In genomic region chr3:105769380-105769779, GRCm38 (mm10) we compare ENCODE assay signal across 19 mouse cellular contexts.
"Had no signal": no experiment of that assay in that cellular context is flagged by ENCODE, and none has a peak within 500 bp of the region (broad histone marks: within the 10 kb centered on the region; RNA-seq: fewer than 3 reads in every experiment).

No protein-coding gene starts in this region.

- H3K4me3 ChIP-seq: midbrain, embryonic 10.5 days; midbrain, embryonic 12.5 days; myocyte; neural tube, embryonic 13.5 days; neural tube, embryonic 15.5 days had no signal

- H3K27ac ChIP-seq: midbrain, embryonic 10.5 days; midbrain, embryonic 12.5 days; neural tube, embryonic 13.5 days; neural tube, embryonic 15.5 days had no signal

- ATAC-seq: midbrain, embryonic 16.5 days had no signal

- H3K4me1 ChIP-seq: midbrain, embryonic 10.5 days; midbrain, embryonic 12.5 days; neural tube, embryonic 15.5 days had no signal

- H3K9me3 ChIP-seq: midbrain, embryonic 10.5 days; midbrain, embryonic 12.5 days; neural tube, embryonic 13.5 days; neural tube, embryonic 15.5 days had no signal

- H3K27me3 ChIP-seq: midbrain, embryonic 12.5 days; neural tube, embryonic 13.5 days; neural tube, embryonic 15.5 days had no signal

- H3K36me3 ChIP-seq: midbrain, embryonic 10.5 days; midbrain, embryonic 12.5 days; neural tube, embryonic 13.5 days; neural tube, embryonic 15.5 days had no signal

- H3K9ac ChIP-seq: lung, embryonic 14.5 days; midbrain, embryonic 12.5 days; neural tube, embryonic 13.5 days; neural tube, embryonic 15.5 days had no signal

- DNase-seq: lung, adult 18-20 months; lung, embryonic 14.5 days; lung, postnatal 10 days; lung, postnatal 4 days; midbrain, embryonic 14.5 days; retina, postnatal 1 day; right cerebral cortex, adult 18-20 months; right cerebral cortex, postnatal 25 days; right cerebral cortex, postnatal 4 days; spleen, adult 18-20 months; thymus, adult 18-20 months; thymus, postnatal 14 days; thymus, postnatal 36 days had no signal
